In the genomic region with DNA sequence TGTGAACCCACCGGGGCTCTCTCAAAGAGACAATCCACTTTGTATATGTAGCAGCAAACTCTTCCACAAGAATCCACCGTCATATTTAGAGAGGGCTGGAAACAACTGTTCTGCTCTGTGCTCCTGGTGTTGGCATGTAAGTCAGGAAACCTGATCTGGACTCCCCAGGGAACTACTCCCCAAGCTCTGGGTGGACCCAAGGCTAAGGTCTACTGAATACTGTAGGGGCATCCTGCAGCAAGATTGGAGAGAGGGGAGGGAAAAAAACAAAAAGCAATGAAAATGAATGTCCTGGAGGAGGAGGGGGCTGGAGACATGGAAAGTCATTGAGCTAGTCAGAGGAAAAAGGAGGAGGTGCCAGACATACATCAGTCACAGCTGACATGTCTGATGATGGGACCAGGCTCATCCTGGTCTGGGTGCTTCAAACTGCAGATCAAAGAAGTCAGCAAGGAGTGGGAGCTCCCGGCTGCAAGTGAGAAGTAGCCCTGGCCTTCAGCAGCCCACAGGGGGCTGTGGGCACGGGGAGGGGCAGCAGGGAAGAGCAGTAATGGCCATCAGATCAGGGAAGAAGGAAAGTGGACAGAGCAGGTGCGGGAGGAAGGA, we compare ENCODE assay signal across 10 mouse cellular contexts.
DNase-seq lines count a peak whose midpoint lies in the region; ATAC-seq and TF ChIP-seq lines count a peak whose summit lies in the region.
"Had no signal": no experiment of that assay in that cellular context is flagged by ENCODE, and none has a peak within 500 bp of the region (broad histone marks: within the 10 kb centered on the region; RNA-seq: fewer than 3 reads in every experiment).

No protein-coding gene starts in this region.

- H3K27me3 ChIP-seq in lung, embryonic 15.5 days: no peaks in the 10 kb centered on the region
- H3K27me3 ChIP-seq in limb, embryonic 14.5 days (ENCODE audit: control insufficient read depth, insufficient read depth, low read length): no peaks in the 10 kb centered on the region
- no peaks in the 10 kb centered on the region for H3K27me3 ChIP-seq in stomach, postnatal 0 days (ENCODE audit: control insufficient read depth, insufficient read depth, low read length)

- TF ChIP-seq POLR2A in limb, embryonic 14.5 days (IDR thresholded peaks at IDR 0.05; ENCODE audit: borderline replicate concordance, extremely low read depth, insufficient read depth, insufficient read length): no peak

- DNase-seq in gastrocnemius, adult 2 months: no peak
- DNase-seq in gastrocnemius, postnatal 4 days (ENCODE audit: low spot score in 2 of 2): no peak
- DNase-seq in lung, postnatal 4 days: no peak
- DNase-seq in limb, embryonic 14.5 days (ENCODE audit: low spot score): no peak
- DNase-seq in stomach, postnatal 0 days (ENCODE audit: low spot score): no peak
- DNase-seq in T-cell, adult 2 months (ENCODE audit: low spot score): no peak
- DNase-seq: B cell, adult 2 months; lung, postnatal 36 days had no signal

- H3K4me2 ChIP-seq in lung, embryonic 15.5 days: no peak overlapping the region
- H3K4me2 ChIP-seq in limb, embryonic 14.5 days (replicated peaks; ENCODE audit: low read depth, low read length, severe bottlenecking): no peak overlapping the region
- no peak overlapping the region for H3K4me2 ChIP-seq in stomach, postnatal 0 days (replicated peaks; ENCODE audit: low read depth)

- ATAC-seq in lung, embryonic 15.5 days (ENCODE audit: borderline replicate concordance, extremely low read depth, low FRiP score, low TSS enrichment): no peak
- no peak for ATAC-seq in limb, embryonic 14.5 days (ENCODE audit: low FRiP score, low read depth)
- no peak for ATAC-seq in stomach, postnatal 0 days (ENCODE audit: low FRiP score, low TSS enrichment)
- no peak for ATAC-seq in cerebellum, adult (ENCODE audit: insufficient number of reproducible peaks, low FRiP score, low TSS enrichment)

- no peak for TF ChIP-seq EP300 in stomach, postnatal 0 days (optimal IDR thresholded peaks at IDR 0.05)

- H3K4me1 ChIP-seq in lung, embryonic 15.5 days: peaks cover 26% of the 10 kb centered on the region
- H3K4me1 ChIP-seq in limb, embryonic 14.5 days (ENCODE audit: control insufficient read depth, insufficient read depth, low read length): peaks cover 42% of the 10 kb centered on the region
- H3K4me1 ChIP-seq in stomach, postnatal 0 days (replicated peaks; ENCODE audit: control insufficient read depth, insufficient read depth): peaks cover 7% of the 10 kb centered on the region; the same call in 1 of the 2 replicates

- 58% methylated on average over 5 of the region's 5 CpGs for WGBS in lung, embryonic 15.5 days
- 53% methylated on average over 5 of the region's 5 CpGs for WGBS in limb, embryonic 14.5 days
- WGBS in stomach, postnatal 0 days: 62% methylated on average over 5 of the region's 5 CpGs

- TF ChIP-seq CTCF in gastrocnemius, adult 2 months (IDR thresholded peaks at IDR 0.05): no peak
- TF ChIP-seq CTCF in stomach, postnatal 0 days (IDR thresholded peaks at IDR 0.05; ENCODE audit: low read depth): no peak

- H3K9ac ChIP-seq in lung, embryonic 15.5 days: no peak overlapping the region
- H3K9ac ChIP-seq in limb, embryonic 14.5 days (ENCODE audit: low read depth, low read length, severe bottlenecking): no peak overlapping the region
- H3K9ac ChIP-seq in stomach, postnatal 0 days (ENCODE audit: low read length): no peak overlapping the region

- intact Hi-C loops in gastrocnemius, adult 2 months (cut with DNase I): no loop called here

- H3K36me3 ChIP-seq in lung, embryonic 15.5 days: no peaks in the 10 kb centered on the region
- no peaks in the 10 kb centered on the region for H3K36me3 ChIP-seq in limb, embryonic 14.5 days (ENCODE audit: control insufficient read depth, insufficient read depth, low read length)
- no peaks in the 10 kb centered on the region for H3K36me3 ChIP-seq in stomach, postnatal 0 days (ENCODE audit: control insufficient read depth, insufficient read depth, low read length)

- no peak overlapping the region for H3K4me3 ChIP-seq in gastrocnemius, adult 2 months
- H3K4me3 ChIP-seq in lung, embryonic 15.5 days: no peak overlapping the region
- H3K4me3 ChIP-seq in limb, embryonic 14.5 days (replicated peaks; ENCODE audit: low read length): no peak overlapping the region
- H3K4me3 ChIP-seq in stomach, postnatal 0 days (ENCODE audit: low read depth, low read length): no peak overlapping the region

- no peaks in the 10 kb centered on the region for H3K9me3 ChIP-seq in lung, embryonic 15.5 days
- no peaks in the 10 kb centered on the region for H3K9me3 ChIP-seq in limb, embryonic 14.5 days (ENCODE audit: control insufficient read depth, low read length)
- H3K9me3 ChIP-seq in stomach, postnatal 0 days (ENCODE audit: control insufficient read depth, low read length): no peaks in the 10 kb centered on the region

- H3K27ac ChIP-seq in gastrocnemius, adult 2 months: peak overlapping the region; percentile 66; the same call in 1 of the 2 replicates
- H3K27ac ChIP-seq in lung, embryonic 15.5 days: peak overlapping the region; percentile 23; the same call in 1 of the 2 replicates
- H3K27ac ChIP-seq in limb, embryonic 14.5 days (replicated peaks; ENCODE audit: low read depth, low read length): 0 out of 2 replicates have a peak overlapping the region, but pooled peaks have one; percentile 7
- H3K27ac ChIP-seq in stomach, postnatal 0 days (replicated peaks): peak overlapping the region; percentile 63

Comparison
In these comparisons a context has a peak if more than half of its experiments do, and no peak if none do; other contexts are left out.
1. H3K27ac ChIP-seq: peak in every context shown above with its lines; median percentile 66 in gastrocnemius, adult 2 months; 63 in stomach, postnatal 0 days; 23 in lung, embryonic 15.5 days; 7 in limb, embryonic 14.5 days.